Mouse (Mus musculus): ENCODE data around the gene Dnajc2. TPM values are rescaled to one million over a fixed set of nuclear protein-coding genes. Genes with fewer than 3 reads are reported as not detected.

The Dnajc2 gene
- polyA plus RNA-seq, 1 experiment from 2014 or later = 103 TPM

DNA sequence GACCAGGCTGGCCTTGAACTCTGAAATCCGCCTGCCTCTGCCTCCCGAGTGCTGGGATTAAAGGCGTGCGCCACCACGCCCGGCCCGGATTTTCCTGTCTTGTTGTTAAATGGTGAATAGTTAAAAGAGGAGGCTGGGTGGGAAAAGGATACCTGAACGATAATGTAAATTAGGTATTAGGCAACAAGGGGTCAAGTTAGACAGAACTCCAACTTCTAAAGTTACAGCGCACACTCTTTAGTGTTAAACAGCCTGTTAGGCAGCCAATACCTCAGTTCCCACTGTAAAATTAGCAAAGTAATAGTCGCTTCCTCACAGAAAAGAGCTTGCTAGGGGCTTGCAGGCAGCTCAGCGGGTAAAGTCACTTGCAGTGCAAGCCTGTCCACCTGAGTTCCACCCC lies 49.0 kb downstream of the Dnajc2 start:
- 87% methylated on average over 11 of the region's 11 CpGs for WGBS
- Histone ChIP-seq H3K9ac (ENCODE audit: low read length) (no peak overlapping the region), H3K4me3 (ENCODE audit: low read depth, low read length) (no peak overlapping the region), H3K27ac (ENCODE audit: low read depth, low read length) (no peak overlapping the region), H3K9me3 (ENCODE audit: control insufficient read depth, low read length) (no peaks in the 10 kb centered on the region), H3K27me3 (ENCODE audit: control insufficient read depth, insufficient read depth, low read length) (no peaks in the 10 kb centered on the region), H3K4me2 (no peak overlapping the region), H3K36me3 (ENCODE audit: control insufficient read depth, insufficient read depth, low read length) (peaks cover 7% of the 10 kb centered on the region), H3K4me1 (ENCODE audit: control insufficient read depth, insufficient read depth, low read length) (peaks cover 29% of the 10 kb centered on the region)
- DNase-seq (ENCODE audit: low spot score, missing footprints) (peak; percentile 53), ATAC-seq (ENCODE audit: low FRiP score) (no peak)

DNA sequence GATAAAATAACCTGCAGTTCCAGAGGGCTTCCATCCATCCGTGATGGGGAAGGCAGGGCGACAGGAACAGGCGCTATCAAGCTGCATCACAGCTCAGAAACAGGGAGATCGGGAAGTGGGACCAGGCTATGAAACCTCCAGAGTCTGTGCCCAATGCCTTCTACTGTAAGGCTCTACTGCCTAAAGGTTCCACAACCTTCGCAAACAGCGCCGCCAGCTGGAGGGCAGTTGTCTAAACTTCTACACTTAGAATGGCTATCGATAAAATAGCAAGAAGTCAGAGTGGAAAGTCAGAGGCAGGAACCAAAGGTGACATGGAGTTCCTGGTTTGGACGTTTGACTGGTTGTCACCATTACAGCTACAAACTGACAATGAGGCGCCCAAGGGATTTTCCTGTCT lies 49.5 kb downstream of the Dnajc2 start:
- Histone ChIP-seq H3K27me3 (ENCODE audit: control insufficient read depth, insufficient read depth, low read length) (no peaks in the 10 kb centered on the region), H3K4me3 (ENCODE audit: low read depth, low read length) (no peak overlapping the region), H3K36me3 (ENCODE audit: control insufficient read depth, insufficient read depth, low read length) (peaks cover 6% of the 10 kb centered on the region), H3K4me1 (ENCODE audit: control insufficient read depth, insufficient read depth, low read length) (peaks cover 29% of the 10 kb centered on the region), H3K27ac (ENCODE audit: low read depth, low read length) (no peak overlapping the region), H3K9me3 (ENCODE audit: control insufficient read depth, low read length) (no peaks in the 10 kb centered on the region), H3K9ac (ENCODE audit: low read length) (no peak overlapping the region), H3K4me2 (no peak overlapping the region)
- WGBS = 26% methylated on average over 10 of the region's 10 CpGs
- ATAC-seq (ENCODE audit: low FRiP score) (no peak), DNase-seq (ENCODE audit: low spot score, missing footprints) (peak; percentile 89)

DNA sequence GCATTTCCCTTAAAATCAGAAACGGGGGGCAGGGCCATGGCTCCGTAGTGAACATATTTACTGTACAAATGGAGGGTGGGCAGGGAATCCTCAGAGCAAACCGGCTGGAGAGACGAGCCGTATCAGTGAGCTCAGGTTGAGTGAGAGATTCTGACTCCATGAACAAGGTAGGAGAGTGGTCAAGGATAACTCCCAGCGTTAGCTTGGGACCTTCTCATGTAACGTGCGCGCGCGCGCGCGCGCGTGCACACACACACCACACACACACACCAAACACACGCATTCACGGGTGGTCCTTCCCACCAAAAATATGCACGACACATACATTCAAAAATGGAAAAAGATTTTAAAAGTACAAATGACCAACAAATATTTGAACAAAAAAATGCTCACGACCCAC lies 50.0 kb downstream of the Dnajc2 start:
- peaks cover 29% of the 10 kb centered on the region for H3K4me1 ChIP-seq (ENCODE audit: control insufficient read depth, insufficient read depth, low read length)
- WGBS = 83% methylated on average over 20 of the region's 20 CpGs

DNA sequence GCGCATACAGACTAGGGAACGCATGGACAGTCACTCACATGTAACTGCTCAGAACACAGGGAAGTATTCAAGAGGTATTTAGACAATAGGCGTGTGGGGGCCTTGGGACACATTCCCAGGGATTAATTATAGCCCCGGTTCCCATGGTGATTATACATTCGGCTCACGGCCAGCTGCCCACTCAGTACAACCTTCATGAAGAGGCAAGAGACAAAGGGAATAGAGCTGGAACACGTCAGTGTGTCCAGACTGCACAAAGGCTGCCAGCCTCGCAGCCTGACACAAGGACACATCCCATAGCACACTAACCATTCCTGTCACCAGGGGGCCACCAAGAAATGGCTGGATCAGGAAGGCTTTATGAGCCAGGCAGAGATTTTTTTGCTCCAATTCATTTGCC lies 52.1 kb downstream of the Dnajc2 start:
- no peaks in the 10 kb centered on the region for H3K36me3 ChIP-seq (ENCODE audit: control insufficient read depth, insufficient read depth, low read length)
- peak overlapping the region; percentile 84 for H3K27ac ChIP-seq (ENCODE audit: low read depth, low read length)
- H3K9me3 ChIP-seq (ENCODE audit: control insufficient read depth, low read length) = no peaks in the 10 kb centered on the region
- peak; percentile 95 for ATAC-seq (ENCODE audit: low FRiP score)
- WGBS = 8% methylated on average over 8 of the region's 8 CpGs
- H3K4me1 ChIP-seq (ENCODE audit: control insufficient read depth, insufficient read depth, low read length) = peaks cover 26% of the 10 kb centered on the region
- H3K4me2 ChIP-seq = peak overlapping the region; percentile 0; the same call in 1 of the 2 replicates
- DNase-seq (ENCODE audit: low spot score, missing footprints) = peak; percentile 97
- H3K27me3 ChIP-seq (ENCODE audit: control insufficient read depth, insufficient read depth, low read length) = no peaks in the 10 kb centered on the region
- H3K4me3 ChIP-seq (ENCODE audit: low read depth, low read length) = no peak overlapping the region
- peak overlapping the region; percentile 47; the same call in 1 of the 2 replicates for H3K9ac ChIP-seq (ENCODE audit: low read length)

More for the DNA sequence above, 50.0 kb downstream of the Dnajc2 start:
- no peak overlapping the region for H3K27ac ChIP-seq (ENCODE audit: low read depth, low read length)
- H3K36me3 ChIP-seq (ENCODE audit: control insufficient read depth, insufficient read depth, low read length) = peaks cover 4% of the 10 kb centered on the region
- H3K9me3 ChIP-seq (ENCODE audit: control insufficient read depth, low read length) = no peaks in the 10 kb centered on the region
- no peak overlapping the region for H3K9ac ChIP-seq (ENCODE audit: low read length)
- no peaks in the 10 kb centered on the region for H3K27me3 ChIP-seq (ENCODE audit: control insufficient read depth, insufficient read depth, low read length)
- no peak overlapping the region for H3K4me3 ChIP-seq (ENCODE audit: low read depth, low read length)
- ATAC-seq (ENCODE audit: low FRiP score) (no peak), DNase-seq (ENCODE audit: low spot score, missing footprints) (peak; percentile 83)
- no peak overlapping the region for H3K4me2 ChIP-seq

DNA sequence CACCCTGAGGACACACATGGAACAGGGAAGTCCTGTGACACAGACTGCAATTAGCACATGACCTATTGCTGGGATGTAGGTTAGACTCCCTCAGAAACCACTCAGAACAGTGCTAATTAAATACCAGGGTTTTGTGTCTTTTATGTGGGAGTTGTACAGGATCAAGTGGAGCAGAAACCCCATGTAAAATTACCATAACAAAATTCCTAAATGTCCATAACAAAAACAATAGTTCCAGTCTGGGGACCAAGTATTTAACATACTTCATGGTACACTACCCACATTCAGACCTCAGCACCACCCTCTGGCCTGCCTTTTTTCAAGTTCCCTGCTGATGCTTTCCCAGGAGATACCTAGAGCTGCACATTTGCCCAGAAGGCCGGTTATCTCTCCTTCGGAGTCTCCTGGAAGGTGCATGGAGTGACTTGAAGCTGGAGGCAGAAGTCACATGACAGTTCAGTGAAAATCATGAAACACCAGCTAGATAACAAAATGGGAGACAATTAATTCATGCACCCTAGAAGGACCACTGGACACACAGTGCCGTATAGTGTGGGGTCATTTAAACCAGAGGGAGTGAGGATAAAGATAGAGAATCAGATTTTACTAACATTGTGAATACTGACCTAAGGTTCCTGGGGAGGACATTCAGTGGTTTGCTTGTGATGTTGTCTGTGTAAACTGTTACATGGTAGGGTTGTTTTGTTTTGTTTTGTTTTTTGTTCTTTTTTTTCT lies 52.7 kb downstream of the Dnajc2 start:
- no peak overlapping the region for H3K4me3 ChIP-seq (ENCODE audit: low read depth, low read length)
- 34% methylated on average over 3 of the region's 3 CpGs for WGBS
- no peaks in the 10 kb centered on the region for H3K36me3 ChIP-seq (ENCODE audit: control insufficient read depth, insufficient read depth, low read length)
- H3K27me3 ChIP-seq (ENCODE audit: control insufficient read depth, insufficient read depth, low read length) = no peaks in the 10 kb centered on the region
- H3K4me2 ChIP-seq = peak overlapping the region; percentile 13; the same call in 1 of the 2 replicates
- H3K9me3 ChIP-seq (ENCODE audit: control insufficient read depth, low read length) = no peaks in the 10 kb centered on the region
- peak overlapping the region; percentile 6; the same call in 1 of the 2 replicates for H3K9ac ChIP-seq (ENCODE audit: low read length)
- peak; percentile 54 for ATAC-seq (ENCODE audit: low FRiP score)
- DNase-seq (ENCODE audit: low spot score, missing footprints) = peak; percentile 94
- peaks cover 22% of the 10 kb centered on the region for H3K4me1 ChIP-seq (ENCODE audit: control insufficient read depth, insufficient read depth, low read length)
- peak overlapping the region; percentile 84 for H3K27ac ChIP-seq (ENCODE audit: low read depth, low read length)

DNA sequence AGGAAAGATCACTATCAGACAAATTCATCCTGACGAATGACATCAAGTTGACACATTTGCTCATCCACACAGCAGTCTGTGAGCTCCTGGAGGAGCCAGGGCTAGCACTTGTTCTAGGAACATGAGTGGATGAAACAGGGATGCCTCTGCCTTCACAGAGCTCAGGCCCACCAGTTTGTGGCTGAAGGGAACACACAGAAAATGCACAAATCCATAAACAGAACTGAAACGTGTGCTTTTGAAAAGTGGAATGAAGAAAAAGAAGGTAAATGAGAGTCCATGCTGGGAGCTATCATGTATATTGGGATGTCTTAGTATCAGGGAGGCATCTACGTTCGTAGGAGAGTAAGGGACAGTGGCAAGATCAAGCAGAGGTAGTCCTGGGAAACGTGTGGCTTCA lies 55.9 kb downstream of the Dnajc2 start:
- 82% methylated on average over 5 of the region's 5 CpGs for WGBS
- Histone ChIP-seq H3K27me3 (ENCODE audit: control insufficient read depth, insufficient read depth, low read length) (no peaks in the 10 kb centered on the region), H3K4me3 (ENCODE audit: low read depth, low read length) (no peak overlapping the region), H3K36me3 (ENCODE audit: control insufficient read depth, insufficient read depth, low read length) (no peaks in the 10 kb centered on the region), H3K9ac (ENCODE audit: low read length) (no peak overlapping the region), H3K4me2 (no peak overlapping the region), H3K4me1 (ENCODE audit: control insufficient read depth, insufficient read depth, low read length) (peaks cover 29% of the 10 kb centered on the region), H3K27ac (ENCODE audit: low read depth, low read length) (no peak overlapping the region), H3K9me3 (ENCODE audit: control insufficient read depth, low read length) (no peaks in the 10 kb centered on the region)
- DNase-seq (ENCODE audit: low spot score, missing footprints) (peak; percentile 80), ATAC-seq (ENCODE audit: low FRiP score) (no peak)

DNA sequence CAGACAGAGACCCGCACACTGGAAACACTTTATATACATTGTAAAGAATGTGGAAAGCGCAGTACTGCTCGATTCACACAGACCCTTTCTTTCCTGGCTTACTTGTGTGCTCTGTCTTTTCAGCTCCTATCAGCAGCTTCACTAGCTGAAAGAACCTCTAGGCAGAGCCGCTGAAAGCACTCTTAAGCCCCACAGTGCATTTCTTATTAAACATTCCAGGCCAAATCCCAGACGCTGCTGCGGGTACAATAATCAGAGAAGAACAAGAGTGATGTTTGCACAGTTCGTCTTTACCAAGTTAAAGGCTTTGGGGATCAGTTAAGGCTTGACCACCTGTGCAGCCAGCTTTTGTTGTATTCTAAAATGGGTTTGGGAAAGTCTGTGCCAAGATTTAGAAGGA lies 60.2 kb downstream of the Dnajc2 start:
- no peak overlapping the region for H3K4me2 ChIP-seq

DNA sequence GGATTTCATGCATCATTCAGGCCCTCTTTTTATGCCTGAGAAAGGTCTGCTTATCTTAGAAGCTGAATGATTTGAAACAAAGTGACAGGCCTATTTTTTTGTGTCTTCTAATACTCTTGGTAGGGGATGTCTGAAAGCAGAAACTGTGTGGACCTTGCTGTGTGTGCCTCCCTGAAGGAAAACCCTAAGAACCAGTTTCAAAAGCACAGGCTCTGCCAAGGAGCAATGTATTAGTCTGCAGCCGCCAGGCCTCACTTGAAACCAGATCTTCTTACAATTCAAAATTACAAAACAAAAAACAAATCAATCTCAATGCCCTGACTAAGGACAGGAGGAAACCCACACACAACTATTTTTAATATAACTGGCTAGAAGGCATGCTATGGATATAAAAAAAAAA lies 60.6 kb downstream of the Dnajc2 start:
- no peak overlapping the region for H3K4me3 ChIP-seq (ENCODE audit: low read depth, low read length)
- peaks cover 15% of the 10 kb centered on the region for H3K4me1 ChIP-seq (ENCODE audit: control insufficient read depth, insufficient read depth, low read length)
- H3K36me3 ChIP-seq (ENCODE audit: control insufficient read depth, insufficient read depth, low read length) = no peaks in the 10 kb centered on the region
- DNase-seq (ENCODE audit: low spot score, missing footprints) = peak; percentile 88
- H3K27ac ChIP-seq (ENCODE audit: low read depth, low read length) = peak overlapping the region; percentile 93
- no peak overlapping the region for H3K4me2 ChIP-seq
- H3K9me3 ChIP-seq (ENCODE audit: control insufficient read depth, low read length) = no peaks in the 10 kb centered on the region
- WGBS = 26% methylated on average over 1 of the region's 1 CpGs
- H3K27me3 ChIP-seq (ENCODE audit: control insufficient read depth, insufficient read depth, low read length) = no peaks in the 10 kb centered on the region
- H3K9ac ChIP-seq (ENCODE audit: low read length) = peak overlapping the region; percentile 31
- peak; percentile 54 for ATAC-seq (ENCODE audit: low FRiP score)

More for the DNA sequence above, 60.2 kb downstream of the Dnajc2 start:
- peaks cover 15% of the 10 kb centered on the region for H3K4me1 ChIP-seq (ENCODE audit: control insufficient read depth, insufficient read depth, low read length)
- ATAC-seq (ENCODE audit: low FRiP score) = peak; percentile 80
- WGBS = 10% methylated on average over 7 of the region's 7 CpGs
- peak overlapping the region; percentile 93 for H3K27ac ChIP-seq (ENCODE audit: low read depth, low read length)
- H3K27me3 ChIP-seq (ENCODE audit: control insufficient read depth, insufficient read depth, low read length) = no peaks in the 10 kb centered on the region
- peak; percentile 90 for DNase-seq (ENCODE audit: low spot score, missing footprints)
- H3K9me3 ChIP-seq (ENCODE audit: control insufficient read depth, low read length) = no peaks in the 10 kb centered on the region
- H3K4me3 ChIP-seq (ENCODE audit: low read depth, low read length) = no peak overlapping the region
- peak overlapping the region; percentile 31 for H3K9ac ChIP-seq (ENCODE audit: low read length)
- no peaks in the 10 kb centered on the region for H3K36me3 ChIP-seq (ENCODE audit: control insufficient read depth, insufficient read depth, low read length)

DNA sequence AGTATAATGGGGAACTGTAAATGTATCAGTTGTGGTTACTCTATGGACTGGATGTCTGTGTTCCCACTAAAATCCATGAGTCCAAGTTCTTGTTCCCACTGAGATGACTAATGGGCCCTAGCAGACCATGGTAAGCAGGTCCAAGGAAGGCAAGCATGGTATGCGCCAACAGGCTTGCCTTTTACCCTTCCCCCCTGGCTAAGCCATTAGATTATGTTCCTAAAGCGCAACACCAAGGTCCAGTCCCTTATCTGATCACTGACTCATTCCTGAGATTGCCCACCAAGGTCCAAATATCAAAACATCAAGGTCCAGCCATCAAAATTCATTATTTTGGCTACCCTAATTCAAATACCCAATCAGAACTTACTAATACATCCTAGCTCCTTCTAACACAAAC lies 65.8 kb downstream of the Dnajc2 start:
- Histone ChIP-seq H3K9ac (ENCODE audit: low read length) (no peak overlapping the region), H3K4me3 (ENCODE audit: low read depth, low read length) (no peak overlapping the region), H3K9me3 (ENCODE audit: control insufficient read depth, low read length) (no peaks in the 10 kb centered on the region), H3K27ac (ENCODE audit: low read depth, low read length) (no peak overlapping the region), H3K27me3 (ENCODE audit: control insufficient read depth, insufficient read depth, low read length) (no peaks in the 10 kb centered on the region), H3K4me2 (no peak overlapping the region), H3K4me1 (ENCODE audit: control insufficient read depth, insufficient read depth, low read length) (peaks cover 4% of the 10 kb centered on the region), H3K36me3 (ENCODE audit: control insufficient read depth, insufficient read depth, low read length) (no peaks in the 10 kb centered on the region)
- 88% methylated on average over 2 of the region's 2 CpGs for WGBS
- ATAC-seq (ENCODE audit: low FRiP score) (no peak), DNase-seq (ENCODE audit: low spot score, missing footprints) (no peak)
